In the genomic region with DNA sequence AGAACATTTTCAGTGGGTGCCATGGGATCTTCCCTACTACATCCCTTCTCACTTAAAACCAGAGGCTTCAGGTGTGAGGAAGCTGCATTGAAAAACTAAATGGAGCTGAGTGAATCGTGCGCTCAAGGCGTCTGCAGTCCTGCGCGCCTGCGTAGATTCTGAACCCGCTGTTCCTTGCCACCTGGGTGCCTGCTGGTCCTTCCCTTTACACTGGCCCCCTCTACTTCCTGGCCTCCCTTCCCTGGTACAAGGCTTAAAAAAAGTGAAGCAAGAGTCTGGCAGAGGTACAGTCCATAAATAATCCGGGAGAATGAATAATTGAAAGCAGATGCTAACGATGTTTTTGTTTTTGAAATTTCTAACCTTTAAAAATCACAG, we compare ENCODE assay signal across 8 mouse cellular contexts. TPM values are rescaled to one million over a fixed set of nuclear protein-coding genes. Genes with fewer than 3 reads are reported as not detected.
DNase-seq lines count a peak whose midpoint lies in the region; ATAC-seq and TF ChIP-seq lines count a peak whose summit lies in the region.

No protein-coding gene starts in this region.

- no peak for TF ChIP-seq CTCF in kidney, postnatal 0 days (IDR thresholded peaks at IDR 0.05; ENCODE audit: low read depth)

- DNase-seq in kidney, postnatal 0 days (ENCODE audit: low spot score) = no peak
- no peak for DNase-seq in kidney, adult 9 months
- DNase-seq in embryonic facial prominence, embryonic 10.5 days (ENCODE audit: low spot score) = peak; percentile 50
- DNase-seq in layer of hippocampus, adult 18-20 months (ENCODE audit: low spot score in 2 of 2) = no peak
- no peak for DNase-seq in spleen, postnatal 10 days (ENCODE audit: low spot score in 2 of 2)
- no peak for DNase-seq in layer of hippocampus, adult 9-11 months

- peaks cover 8% of the 10 kb centered on the region; the same call in 1 of the 2 replicates for H3K4me1 ChIP-seq in kidney, postnatal 0 days (replicated peaks; ENCODE audit: insufficient read depth, low read length)
- H3K4me1 ChIP-seq in embryonic facial prominence, embryonic 10.5 days = peaks cover 37% of the 10 kb centered on the region
- peaks cover 21% of the 10 kb centered on the region for H3K4me1 ChIP-seq in hindbrain, embryonic 15.5 days (replicated peaks)
- H3K4me1 ChIP-seq in midbrain, embryonic 16.5 days (ENCODE audit: control insufficient read depth, insufficient read depth, low read length) = no peaks in the 10 kb centered on the region; the same call in 1 of the 2 replicates

- peaks cover 46% of the 10 kb centered on the region for H3K27me3 ChIP-seq in kidney, postnatal 0 days (ENCODE audit: insufficient read depth, low read length)
- H3K27me3 ChIP-seq in embryonic facial prominence, embryonic 10.5 days (replicated peaks; ENCODE audit: low read depth, poor library complexity, severe bottlenecking) = peaks cover 60% of the 10 kb centered on the region
- peaks cover 22% of the 10 kb centered on the region for H3K27me3 ChIP-seq in hindbrain, embryonic 15.5 days
- H3K27me3 ChIP-seq in midbrain, embryonic 16.5 days (ENCODE audit: control insufficient read depth, insufficient read depth, low read depth, low read length) = no peaks in the 10 kb centered on the region; the same call in 1 of the 2 replicates

- no peak overlapping the region for H3K9ac ChIP-seq in kidney, postnatal 0 days (ENCODE audit: low read depth, low read length)
- H3K9ac ChIP-seq in hindbrain, embryonic 15.5 days = peak overlapping the region; percentile 37
- H3K9ac ChIP-seq in midbrain, embryonic 16.5 days (ENCODE audit: low read depth, low read length) = peak overlapping the region; percentile 77

- no peak overlapping the region for H3K27ac ChIP-seq in kidney, postnatal 0 days
- peak overlapping the region; percentile 67 for H3K27ac ChIP-seq in embryonic facial prominence, embryonic 10.5 days (replicated peaks)
- peak overlapping the region; percentile 95 for H3K27ac ChIP-seq in hindbrain, embryonic 15.5 days (replicated peaks)
- H3K27ac ChIP-seq in midbrain, embryonic 16.5 days (ENCODE audit: low read length) = peak overlapping the region; percentile 96

- no peak for ATAC-seq in kidney, postnatal 0 days (replicated peaks; ENCODE audit: low FRiP score, low read depth)
- ATAC-seq in hindbrain, embryonic 15.5 days (ENCODE audit: low FRiP score, low read depth) = peak; percentile 28
- peak; percentile 27 for ATAC-seq in midbrain, embryonic 16.5 days

- no peaks in the 10 kb centered on the region for H3K36me3 ChIP-seq in kidney, postnatal 0 days (ENCODE audit: insufficient read depth, low read length)
- H3K36me3 ChIP-seq in embryonic facial prominence, embryonic 10.5 days (replicated peaks) = no peaks in the 10 kb centered on the region
- no peaks in the 10 kb centered on the region for H3K36me3 ChIP-seq in hindbrain, embryonic 15.5 days
- H3K36me3 ChIP-seq in midbrain, embryonic 16.5 days (ENCODE audit: control insufficient read depth, insufficient read depth, low read length) = no peaks in the 10 kb centered on the region

- peak overlapping the region; percentile 54 for H3K4me2 ChIP-seq in kidney, postnatal 0 days (ENCODE audit: low read length)
- peak overlapping the region; percentile 72 for H3K4me2 ChIP-seq in hindbrain, embryonic 15.5 days
- peak overlapping the region; percentile 75 for H3K4me2 ChIP-seq in midbrain, embryonic 16.5 days (ENCODE audit: low read length)

- no peaks in the 10 kb centered on the region for H3K9me3 ChIP-seq in kidney, postnatal 0 days (replicated peaks; ENCODE audit: low read length)
- H3K9me3 ChIP-seq in embryonic facial prominence, embryonic 10.5 days = no peaks in the 10 kb centered on the region
- H3K9me3 ChIP-seq in hindbrain, embryonic 15.5 days = no peaks in the 10 kb centered on the region
- H3K9me3 ChIP-seq in midbrain, embryonic 16.5 days (replicated peaks; ENCODE audit: control insufficient read depth, low read length, poor library complexity, severe bottlenecking) = no peaks in the 10 kb centered on the region

- WGBS in kidney, postnatal 0 days = 7% methylated on average over 9 of the region's 9 CpGs
- 6% methylated on average over 9 of the region's 9 CpGs for WGBS in embryonic facial prominence, embryonic 10.5 days
- 7% methylated on average over 9 of the region's 9 CpGs for WGBS in hindbrain, embryonic 15.5 days
- 9% methylated on average over 9 of the region's 9 CpGs for WGBS in midbrain, embryonic 16.5 days

- H3K4me3 ChIP-seq in kidney, postnatal 0 days (replicated peaks; ENCODE audit: low read depth, low read length) = peak overlapping the region; percentile 28
- peak overlapping the region; percentile 62 for H3K4me3 ChIP-seq in embryonic facial prominence, embryonic 10.5 days
- peak overlapping the region; percentile 46 for H3K4me3 ChIP-seq in hindbrain, embryonic 15.5 days
- H3K4me3 ChIP-seq in midbrain, embryonic 16.5 days (ENCODE audit: low read depth, low read length) = peak overlapping the region; percentile 60

RNA-seq across cellular contexts. Expression of a gene that starts 1.7 kb away (rescaled TPM):
- 0.16 TPM in 1 of 2 replicates, not detected in the other for polyA plus RNA-seq in kidney, postnatal 0 days (2015; fragmentation: Nextera tagmentation; extraction: Ambion mirVana)
- 2.9 and 3.4 TPM in 2 replicates for polyA plus RNA-seq in embryonic facial prominence, embryonic 10.5 days (2016; fragmentation: Nextera tagmentation; extraction: Ambion mirVana)
- polyA plus RNA-seq in hindbrain, embryonic 15.5 days (2015; fragmentation: Nextera tagmentation; extraction: Ambion mirVana) = 76.0 and 78.5 TPM in 2 replicates
- polyA plus RNA-seq in midbrain, embryonic 16.5 days (2015; fragmentation: Nextera tagmentation; extraction: Ambion mirVana) = 77.0 and 80.2 TPM in 2 replicates
- 100 to 1,000 TPM; 275 to 283 TPM for total RNA-seq in layer of hippocampus, adult 18-20 months (2021)

Comparison
In these comparisons a context has a peak if more than half of its experiments do, and no peak if none do; other contexts are left out.
1. RNA of a gene that starts 1.7 kb away (polyA plus RNA-seq): 77.0 to 80.2 TPM in midbrain, embryonic 16.5 days and 76.0 to 78.5 TPM in hindbrain, embryonic 15.5 days; 2.9 to 3.4 TPM in embryonic facial prominence, embryonic 10.5 days and 0.16 TPM in kidney, postnatal 0 days; every median in the first group is over 10 times any median in the second.
2. Peak in every context shown above with its lines, with median percentiles within 50 percentile points of each other: H3K4me2 ChIP-seq and H3K4me3 ChIP-seq.